11 mouse cellular contexts compared by ENCODE assay signal in genomic region chr6:28396051-28396852, GRCm38 (mm10). TPM values are rescaled to one million over a fixed set of nuclear protein-coding genes. Genes with fewer than 3 reads are reported as not detected.
DNase-seq lines count a peak whose midpoint lies in the region; ATAC-seq and TF ChIP-seq lines count a peak whose summit lies in the region.
"Had no signal": no experiment of that assay in that cellular context is flagged by ENCODE, and none has a peak within 500 bp of the region (broad histone marks: within the 10 kb centered on the region; RNA-seq: fewer than 3 reads in every experiment).

No protein-coding gene starts in this region.

- ATAC-seq in lung, embryonic 15.5 days (ENCODE audit: borderline replicate concordance, extremely low read depth, low FRiP score, low TSS enrichment) = no peak
- peak; percentile 66 for ATAC-seq in forebrain, embryonic 14.5 days
- no peak for ATAC-seq in limb, embryonic 14.5 days (ENCODE audit: low FRiP score, low read depth)
- ATAC-seq in stomach, postnatal 0 days (ENCODE audit: low FRiP score, low TSS enrichment) = no peak

- H3K27me3 ChIP-seq in lung, embryonic 15.5 days = peaks cover 37% of the 10 kb centered on the region
- peaks cover 6% of the 10 kb centered on the region; the same call in 1 of the 2 replicates for H3K27me3 ChIP-seq in forebrain, embryonic 14.5 days (replicated peaks; ENCODE audit: control insufficient read depth, insufficient read depth, low read length)
- peaks cover 15% of the 10 kb centered on the region for H3K27me3 ChIP-seq in limb, embryonic 14.5 days (ENCODE audit: control insufficient read depth, insufficient read depth, low read length)
- H3K27me3 ChIP-seq in stomach, postnatal 0 days (ENCODE audit: control insufficient read depth, insufficient read depth, low read length) = no peaks in the 10 kb centered on the region; the same call in 1 of the 2 replicates

- WGBS in lung, embryonic 15.5 days = 31% methylated on average over 15 of the region's 15 CpGs
- 5% methylated on average over 15 of the region's 15 CpGs for WGBS in forebrain, embryonic 14.5 days
- 33% methylated on average over 15 of the region's 15 CpGs for WGBS in limb, embryonic 14.5 days
- WGBS in stomach, postnatal 0 days = 41% methylated on average over 15 of the region's 15 CpGs

- TF ChIP-seq POLR2A in limb, embryonic 14.5 days (IDR thresholded peaks at IDR 0.05; ENCODE audit: borderline replicate concordance, extremely low read depth, insufficient read depth, insufficient read length) = no peak

- no peak overlapping the region for H3K9ac ChIP-seq in lung, embryonic 15.5 days
- peak overlapping the region; percentile 66 for H3K9ac ChIP-seq in forebrain, embryonic 14.5 days (ENCODE audit: low read length)
- 0 out of 2 replicates have a peak overlapping the region, but pooled peaks have one; percentile 57 for H3K9ac ChIP-seq in limb, embryonic 14.5 days (ENCODE audit: low read depth, low read length, severe bottlenecking)
- H3K9ac ChIP-seq in stomach, postnatal 0 days (ENCODE audit: low read length) = no peak overlapping the region

- H3K4me3 ChIP-seq in lung, embryonic 15.5 days = peak overlapping the region; percentile 41
- H3K4me3 ChIP-seq in forebrain, embryonic 14.5 days (ENCODE audit: low read depth, low read length) = peak overlapping the region; percentile 43
- peak overlapping the region; percentile 46 for H3K4me3 ChIP-seq in limb, embryonic 14.5 days (replicated peaks; ENCODE audit: low read length)
- peak overlapping the region; percentile 41; the same call in 1 of the 2 replicates for H3K4me3 ChIP-seq in stomach, postnatal 0 days (ENCODE audit: low read depth, low read length)

- H3K9me3 ChIP-seq in lung, embryonic 15.5 days = no peaks in the 10 kb centered on the region
- 0 out of 2 replicates have a peak, but pooled peaks cover 3% of the 10 kb centered on the region for H3K9me3 ChIP-seq in forebrain, embryonic 14.5 days (replicated peaks; ENCODE audit: control insufficient read depth, low read length)
- H3K9me3 ChIP-seq in limb, embryonic 14.5 days (ENCODE audit: control insufficient read depth, low read length) = peaks cover 3% of the 10 kb centered on the region; the same call in 1 of the 2 replicates
- H3K9me3 ChIP-seq in stomach, postnatal 0 days (ENCODE audit: control insufficient read depth, low read length) = no peaks in the 10 kb centered on the region

- DNase-seq in lung, postnatal 10 days = no peak
- DNase-seq in forebrain, embryonic 14.5 days (ENCODE audit: low spot score) = no peak
- DNase-seq in limb, embryonic 14.5 days (ENCODE audit: low spot score) = no peak
- no peak for DNase-seq in stomach, postnatal 0 days (ENCODE audit: low spot score)
- no peak for DNase-seq in frontal cortex, postnatal 25 days (ENCODE audit: low spot score in 2 of 2)
- DNase-seq in thymus, postnatal 36 days = no peak
- DNase-seq: kidney, postnatal 14 days; lung, postnatal 4 days had no signal

- H3K27ac ChIP-seq in lung, embryonic 15.5 days = no peak overlapping the region
- H3K27ac ChIP-seq in forebrain, embryonic 14.5 days (ENCODE audit: low read depth, low read length) = no peak overlapping the region; the same call in 1 of the 2 replicates
- H3K27ac ChIP-seq in limb, embryonic 14.5 days (replicated peaks; ENCODE audit: low read depth, low read length) = no peak overlapping the region
- no peak overlapping the region for H3K27ac ChIP-seq in stomach, postnatal 0 days (replicated peaks)

- no peak for TF ChIP-seq EP300 in stomach, postnatal 0 days (optimal IDR thresholded peaks at IDR 0.05)

- H3K36me3 ChIP-seq in lung, embryonic 15.5 days = no peaks in the 10 kb centered on the region
- no peaks in the 10 kb centered on the region for H3K36me3 ChIP-seq in forebrain, embryonic 14.5 days (ENCODE audit: control insufficient read depth, insufficient read depth, low read length)
- H3K36me3 ChIP-seq in limb, embryonic 14.5 days (ENCODE audit: control insufficient read depth, insufficient read depth, low read length) = no peaks in the 10 kb centered on the region
- no peaks in the 10 kb centered on the region for H3K36me3 ChIP-seq in stomach, postnatal 0 days (ENCODE audit: control insufficient read depth, insufficient read depth, low read length)

- H3K4me2 ChIP-seq in lung, embryonic 15.5 days = peak overlapping the region; percentile 79
- peak overlapping the region; percentile 81 for H3K4me2 ChIP-seq in forebrain, embryonic 14.5 days (ENCODE audit: low read length)
- H3K4me2 ChIP-seq in limb, embryonic 14.5 days (replicated peaks; ENCODE audit: low read depth, low read length, severe bottlenecking) = peak overlapping the region; percentile 86
- H3K4me2 ChIP-seq in stomach, postnatal 0 days (replicated peaks; ENCODE audit: low read depth) = peak overlapping the region; percentile 82; the same call in 1 of the 2 replicates

- TF ChIP-seq CTCF in stomach, postnatal 0 days (IDR thresholded peaks at IDR 0.05; ENCODE audit: low read depth) = no peak

- peaks cover 9% of the 10 kb centered on the region for H3K4me1 ChIP-seq in lung, embryonic 15.5 days
- H3K4me1 ChIP-seq in forebrain, embryonic 14.5 days (ENCODE audit: control insufficient read depth, insufficient read depth, low read length) = peaks cover 12% of the 10 kb centered on the region
- no peaks in the 10 kb centered on the region; the same call in 1 of the 2 replicates for H3K4me1 ChIP-seq in limb, embryonic 14.5 days (ENCODE audit: control insufficient read depth, insufficient read depth, low read length)
- H3K4me1 ChIP-seq in stomach, postnatal 0 days (replicated peaks; ENCODE audit: control insufficient read depth, insufficient read depth) = no peaks in the 10 kb centered on the region

RNA-seq across cellular contexts. Expression of gene Zfp800, which starts 1.6 kb away (rescaled TPM):
- 16.5 and 23.3 TPM in 2 replicates for polyA plus RNA-seq in lung, embryonic 15.5 days (2015; fragmentation: Nextera tagmentation; extraction: Ambion mirVana)
- polyA plus RNA-seq in forebrain, embryonic 14.5 days (2014; fragmentation: Nextera tagmentation; extraction: Ambion mirVana) = 19.6 and 23.9 TPM in 2 replicates
- 6.0 and 7.1 TPM in 2 replicates for polyA plus RNA-seq in limb, embryonic 14.5 days (2012; rRNA removed)
- polyA plus RNA-seq in limb, embryonic 14.5 days (2014; fragmentation: Nextera tagmentation; extraction: Ambion mirVana) = 19.5 and 20.3 TPM in 2 replicates
- polyA plus RNA-seq in stomach, postnatal 0 days (2015; fragmentation: Nextera tagmentation; extraction: Ambion mirVana) = 17.8 and 18.4 TPM in 2 replicates

RNA-seq across cellular contexts. Expression of gene Arf5, which starts 27.1 kb away (rescaled TPM):
- polyA plus RNA-seq in lung, embryonic 15.5 days (2015; fragmentation: Nextera tagmentation; extraction: Ambion mirVana) = 373 and 387 TPM in 2 replicates
- polyA plus RNA-seq in forebrain, embryonic 14.5 days (2014; fragmentation: Nextera tagmentation; extraction: Ambion mirVana) = 407 and 420 TPM in 2 replicates
- polyA plus RNA-seq in limb, embryonic 14.5 days (2012; rRNA removed) = 370 and 533 TPM in 2 replicates
- polyA plus RNA-seq in limb, embryonic 14.5 days (2014; fragmentation: Nextera tagmentation; extraction: Ambion mirVana) = 413 and 428 TPM in 2 replicates
- polyA plus RNA-seq in stomach, postnatal 0 days (2015; fragmentation: Nextera tagmentation; extraction: Ambion mirVana) = 296 and 303 TPM in 2 replicates

RNA-seq across cellular contexts. Expression of gene Fscn3, which starts 31.3 kb away (rescaled TPM):
- not detected in 2 replicates for polyA plus RNA-seq in lung, embryonic 15.5 days (2015; fragmentation: Nextera tagmentation; extraction: Ambion mirVana)
- not detected in 2 replicates for polyA plus RNA-seq in forebrain, embryonic 14.5 days (2014; fragmentation: Nextera tagmentation; extraction: Ambion mirVana)
- 0.11 and 0.17 TPM in 2 replicates for polyA plus RNA-seq in limb, embryonic 14.5 days (2012; rRNA removed)
- not detected in 2 replicates for polyA plus RNA-seq in limb, embryonic 14.5 days (2014; fragmentation: Nextera tagmentation; extraction: Ambion mirVana)
- not detected in 2 replicates for polyA plus RNA-seq in stomach, postnatal 0 days (2015; fragmentation: Nextera tagmentation; extraction: Ambion mirVana)

RNA-seq across cellular contexts. Expression of gene Gcc1, which starts 31.9 kb away (rescaled TPM):
- polyA plus RNA-seq in lung, embryonic 15.5 days (2015; fragmentation: Nextera tagmentation; extraction: Ambion mirVana) = 10.3 and 12.1 TPM in 2 replicates
- polyA plus RNA-seq in forebrain, embryonic 14.5 days (2014; fragmentation: Nextera tagmentation; extraction: Ambion mirVana) = 7.2 and 9.7 TPM in 2 replicates
- 5.8 and 6.7 TPM in 2 replicates for polyA plus RNA-seq in limb, embryonic 14.5 days (2012; rRNA removed)
- polyA plus RNA-seq in limb, embryonic 14.5 days (2014; fragmentation: Nextera tagmentation; extraction: Ambion mirVana) = 8.6 and 9.4 TPM in 2 replicates
- 5.6 and 6.3 TPM in 2 replicates for polyA plus RNA-seq in stomach, postnatal 0 days (2015; fragmentation: Nextera tagmentation; extraction: Ambion mirVana)

RNA-seq across cellular contexts. Expression of gene Pax4, which starts 52.9 kb away (rescaled TPM):
- not detected in 2 replicates for polyA plus RNA-seq in lung, embryonic 15.5 days (2015; fragmentation: Nextera tagmentation; extraction: Ambion mirVana)
- 0.16 TPM in 1 of 2 replicates, not detected in the other for polyA plus RNA-seq in forebrain, embryonic 14.5 days (2014; fragmentation: Nextera tagmentation; extraction: Ambion mirVana)
- not detected in 2 replicates for polyA plus RNA-seq in limb, embryonic 14.5 days (2012; rRNA removed)
- not detected in 2 replicates for polyA plus RNA-seq in limb, embryonic 14.5 days (2014; fragmentation: Nextera tagmentation; extraction: Ambion mirVana)
- polyA plus RNA-seq in stomach, postnatal 0 days (2015; fragmentation: Nextera tagmentation; extraction: Ambion mirVana) = not detected in 2 replicates
- polyA plus RNA-seq: frontal cortex, adult 2 months; thymus, postnatal 0 days had no signal

Comparison
In these comparisons a context has a peak if more than half of its experiments do, and no peak if none do; other contexts are left out.
1. H3K9ac ChIP-seq: peak in forebrain, embryonic 14.5 days (single experiment) and limb, embryonic 14.5 days (single experiment); none in lung, embryonic 15.5 days (single experiment) and stomach, postnatal 0 days (single experiment).
2. Peak in every context shown above with its lines, with median percentiles within 50 percentile points of each other: H3K4me2 ChIP-seq and H3K4me3 ChIP-seq.